Mouse (Mus musculus) adrenal gland, postnatal 14 days (tissue): ENCODE measurements around the gene Fkbp10. TPM values are rescaled to one million over a fixed set of nuclear protein-coding genes. Genes with fewer than 3 reads are reported as not detected.
A peak's percentile ranks its signal among the peaks of the same experiment; 100 is the strongest.

Source experiments
- DNase-seq: peaks from one replicate; pipeline ENCODE4 v3.0.0; 2021; ENCODE audit warnings: mixed read lengths
- long read RNA-seq, 2 experiments: library from polyadenylated mRNA; stranded (forward); transcript quantifications; one replicate each; pipeline ENCODE4 v2.0.0; 2021
- total RNA-seq: library from RNA; stranded (reverse); gene quantifications from 2 replicates; pipeline ENCODE4 v1.2.3, GENCODE M21; 2021

Fkbp10 gene
- 33.8 and 38.9 TPM in 2 replicates for total RNA-seq
- long read RNA-seq, experiment 1, transcript Fkbp10-201 (10 exons, 2,584 nt) = major isoform, 46 of 55 reads
- long read RNA-seq, experiment 1, partial matches to known transcripts = 5 of 55 reads
- long read RNA-seq, experiment 1, other reads (novel, unspliced or antisense) = 3 of 55 reads
- long read RNA-seq, experiment 2, transcript Fkbp10-201 (10 exons, 2,584 nt) = major isoform, 43 of 49 reads
- long read RNA-seq, experiment 2, partial matches to known transcripts = 1 of 49 reads
- long read RNA-seq, experiment 2, other reads (novel, unspliced or antisense) = 5 of 49 reads

GRCm38 (mm10) chr11:100414914-100415822 is at the start of gene Fkbp10:
TSS of gene Fkbp10 (plus strand) at chr11:100415697.
- peak; percentile 86 for DNase-seq

- no peak for DNase-seq
Measured at GRCm38 (mm10) chr11:100369145-100369544, 46.4 kb upstream of the Fkbp10 start.

- no peak for DNase-seq
Measured at GRCm38 (mm10) chr11:100369822-100370221, 45.7 kb upstream of the Fkbp10 start.

DNA sequence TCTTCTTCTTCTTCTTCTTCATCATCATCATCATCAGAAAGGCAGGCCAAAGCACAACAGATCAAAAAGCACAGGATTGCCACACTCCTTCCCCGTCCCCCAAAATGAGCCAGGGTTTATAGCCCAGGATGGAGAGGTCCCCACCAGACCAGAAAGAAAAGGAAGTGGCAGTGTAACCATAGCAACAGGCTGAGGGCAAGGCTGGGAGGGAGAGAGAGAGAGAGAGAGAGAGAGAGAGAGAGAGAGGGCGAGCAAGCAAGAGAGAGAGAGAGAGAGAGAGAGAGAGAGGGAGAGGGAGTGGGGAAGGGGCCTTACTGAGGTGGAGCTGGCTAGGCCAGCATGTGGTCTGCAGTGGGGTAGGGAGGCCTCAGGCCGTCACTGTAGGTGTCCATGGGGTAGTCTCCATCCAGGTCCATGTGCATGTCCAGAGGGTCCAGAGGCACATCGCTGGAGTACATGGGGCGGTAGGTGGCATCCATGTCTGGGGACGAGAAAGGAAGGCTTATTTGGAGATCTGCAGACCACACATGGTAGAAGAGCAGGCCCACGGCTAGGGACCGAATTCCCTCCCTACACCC is 43.4 kb upstream of the Fkbp10 start:
- no peak for DNase-seq

GRCm38 (mm10) chr11:100375127-100375526 is 40.4 kb upstream of the Fkbp10 start:
- DNase-seq = no peak

DNA sequence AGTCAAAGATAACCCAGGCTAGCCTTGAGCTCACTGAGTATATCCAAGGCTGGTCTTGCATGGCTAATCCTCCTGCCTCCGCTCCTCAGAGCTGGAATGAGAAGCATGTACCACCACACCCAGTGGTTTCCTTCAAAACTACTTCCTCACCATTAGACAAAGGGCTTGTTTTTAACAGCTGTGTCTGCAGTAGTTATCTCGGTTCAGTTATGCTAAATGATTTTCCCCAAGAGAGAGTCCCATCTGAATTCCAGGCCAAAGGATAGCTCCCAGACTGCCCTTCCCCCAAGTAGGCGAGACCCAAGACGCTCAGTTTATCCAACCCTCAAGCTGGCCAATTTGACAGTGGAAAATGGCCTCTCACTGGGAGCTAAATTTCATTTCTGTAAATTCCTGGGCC is 39.5 kb upstream of the Fkbp10 start:
- DNase-seq = no peak

- peak; percentile 20 for DNase-seq
Measured at GRCm38 (mm10) chr11:100376746-100377389, 38.6 kb upstream of the Fkbp10 start.

GRCm38 (mm10) chr11:100377989-100378388 is 37.5 kb upstream of the Fkbp10 start:
- no peak for DNase-seq

- no peak for DNase-seq
Measured at GRCm38 (mm10) chr11:100378446-100378845, 37.1 kb upstream of the Fkbp10 start.

- DNase-seq = no peak
Measured at GRCm38 (mm10) chr11:100379311-100379710, 36.2 kb upstream of the Fkbp10 start.

GRCm38 (mm10) chr11:100382682-100383081 is 32.8 kb upstream of the Fkbp10 start:
- DNase-seq = no peak

- DNase-seq = no peak
Measured at GRCm38 (mm10) chr11:100385016-100385415, 30.5 kb upstream of the Fkbp10 start.

DNA sequence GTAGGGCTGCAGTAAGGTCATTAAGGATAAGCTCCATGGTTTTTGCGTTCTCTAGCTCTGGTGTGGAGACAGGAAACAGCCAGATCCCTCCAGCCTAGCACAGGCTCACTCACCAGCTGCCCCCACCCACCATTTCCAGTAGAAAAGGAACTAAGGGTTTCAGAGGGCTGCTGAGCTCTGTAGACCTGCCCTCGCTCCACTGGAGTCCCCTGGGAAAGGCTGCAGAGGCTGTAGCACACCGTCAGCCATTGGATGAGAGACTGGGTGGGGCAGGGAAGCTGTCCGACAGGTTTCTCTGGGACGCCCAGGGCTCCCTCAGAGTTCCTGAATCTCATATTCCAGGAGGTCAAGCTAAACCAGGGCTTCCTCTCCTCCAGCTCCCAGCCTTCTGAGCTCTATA is 28.9 kb upstream of the Fkbp10 start:
- no peak for DNase-seq

DNA sequence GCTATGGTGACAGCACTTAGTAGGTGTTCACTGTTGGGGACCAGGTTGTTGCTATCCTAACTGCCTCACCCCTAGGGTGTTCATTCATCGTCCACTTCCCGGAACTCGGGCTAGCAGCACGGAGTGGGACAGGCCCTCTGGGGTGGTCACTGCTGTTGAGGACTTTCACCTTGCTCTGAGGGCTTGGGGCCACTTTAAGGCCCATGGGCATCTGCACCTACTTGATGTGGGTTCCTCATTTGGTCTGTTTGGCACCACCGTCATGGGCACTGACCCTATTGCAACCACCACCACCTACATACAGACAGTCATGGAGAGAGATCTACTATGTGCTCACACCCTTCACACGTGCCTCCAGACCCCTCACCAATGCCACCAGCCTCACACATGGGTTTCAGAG is 28.4 kb upstream of the Fkbp10 start:
- DNase-seq = no peak

- peak; percentile 59 for DNase-seq
Measured at GRCm38 (mm10) chr11:100387589-100388375, 27.7 kb upstream of the Fkbp10 start.

- peak; percentile 76 for DNase-seq
Measured at GRCm38 (mm10) chr11:100388588-100388987, 26.9 kb upstream of the Fkbp10 start.

- DNase-seq = peak; percentile 66
Measured at GRCm38 (mm10) chr11:100389931-100390445, 25.5 kb upstream of the Fkbp10 start.

- peak; percentile 75 for DNase-seq
Measured at GRCm38 (mm10) chr11:100391081-100391883, 24.2 kb upstream of the Fkbp10 start.

DNA sequence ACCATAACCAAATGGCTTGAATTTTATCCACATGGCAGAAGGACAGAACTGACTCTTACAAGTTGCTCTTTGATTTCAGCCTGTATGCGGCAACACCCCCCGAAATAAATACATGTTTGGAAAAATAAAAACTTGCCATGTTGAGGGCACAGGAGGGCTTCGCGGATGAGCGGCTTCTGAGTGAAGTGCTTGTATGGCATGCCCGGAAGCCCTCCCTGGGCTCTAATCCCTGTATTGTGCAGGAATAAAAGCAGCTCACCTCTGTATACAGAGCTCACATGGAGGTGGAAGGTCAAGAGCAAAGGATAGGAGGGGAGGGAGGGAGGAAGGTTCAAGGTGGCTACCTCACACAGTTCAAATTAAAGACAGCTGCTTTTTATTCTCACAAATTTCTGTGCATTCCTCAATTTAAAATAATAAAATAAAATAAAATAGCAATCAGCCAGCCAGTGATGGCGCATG is 23.6 kb upstream of the Fkbp10 start:
- no peak for DNase-seq

DNA sequence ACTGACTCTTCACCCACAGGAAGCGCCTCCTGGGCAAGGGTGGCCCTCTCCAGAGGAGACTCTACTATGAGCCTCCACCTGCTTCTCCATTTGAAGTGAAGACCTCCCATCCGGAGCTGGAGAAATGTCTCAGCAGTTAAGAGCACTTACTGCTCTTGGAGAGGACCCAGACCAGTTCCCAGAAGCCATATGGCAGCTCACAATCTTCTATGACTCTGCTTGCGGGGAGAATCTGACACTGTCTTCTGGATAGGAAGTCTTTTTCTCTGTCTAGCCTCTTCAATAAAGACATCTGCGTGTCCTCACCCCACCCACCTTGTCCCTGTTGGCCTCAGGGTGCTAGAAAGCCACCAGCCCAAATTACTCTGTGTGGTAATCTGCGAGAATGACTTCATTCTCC is 22.5 kb upstream of the Fkbp10 start:
- DNase-seq = no peak
